Mouse (Mus musculus) liver, embryonic 13.5 days (tissue): ENCODE data around the gene Cst7. TPM values are rescaled to one million over a fixed set of nuclear protein-coding genes. Genes with fewer than 3 reads are reported as not detected.
A peak's percentile ranks its signal among the peaks of the same experiment; 100 is the strongest.
"Not testable (repeated sequence)": the region's sequence is repeated elsewhere in the genome, so short reads cannot be mapped to it uniquely, and the experiment has no call there.

ENCODE experiments used
- ATAC-seq: fragments of 200-750 bp; cut with Nextera tagmentation; 2 replicates; pipeline ENCODE4 v1.8.0; 2017; ENCODE audit warnings: low read depth, mild to moderate bottlenecking, moderate number of reproducible peaks, moderate library complexity
- DNase-seq: peaks from one replicate; pipeline ENCODE4 v3.0.0; 2022
- H3K27ac ChIP-seq: fragments of 300-500 bp; sonication (generic); 2 replicates; pipeline ENCODE4 v1.5.1; 2015; ENCODE audit warnings: moderate library complexity, mild to moderate bottlenecking, inconsistent platforms
- H3K27me3 ChIP-seq: fragments of 300-500 bp; sonication (generic); 2 replicates; pipeline ENCODE4 v1.6.1; 2015; ENCODE audit warnings: mild to moderate bottlenecking, inconsistent platforms
- H3K36me3 ChIP-seq: fragments of 300-500 bp; sonication (generic); 2 replicates; pipeline ENCODE4 v1.6.1; 2015; ENCODE audit warnings: mild to moderate bottlenecking, inconsistent platforms
- H3K4me1 ChIP-seq: fragments of 300-500 bp; sonication (generic); replicated peaks from 2 replicates; pipeline ENCODE4 v1.6.1; 2015; ENCODE audit warnings: inconsistent platforms
- H3K4me2 ChIP-seq: fragments of 300-500 bp; sonication (generic); 2 replicates; pipeline ENCODE4 v1.6.1; 2015; ENCODE audit warnings: inconsistent platforms, mild to moderate bottlenecking, moderate library complexity
- H3K4me3 ChIP-seq: fragments of 300-500 bp; sonication (generic); replicated peaks from 2 replicates; pipeline ENCODE4 v1.5.1; 2015; ENCODE audit warnings: mild to moderate bottlenecking, inconsistent platforms
- H3K9ac ChIP-seq: fragments of 300-500 bp; sonication (generic); 2 replicates; pipeline ENCODE4 v1.6.1; 2015; ENCODE audit warnings: mild to moderate bottlenecking, inconsistent platforms
- H3K9me3 ChIP-seq: fragments of 300-500 bp; sonication (generic); replicated peaks from 2 replicates; pipeline ENCODE4 v1.6.1; 2016; ENCODE audit warnings: inconsistent platforms
- WGBS: fragments of 180-500 bp; shearing (Covaris S2); methylation state at CpG from one replicate; pipeline ENCODE4 v1.1.7; 2015; ENCODE audit not compliant: insufficient replicate concordance; 5-methylcytosine and 5-hydroxymethylcytosine counted together
- polyA plus RNA-seq: library from polyadenylated mRNA; unstranded; fragments of >200 nt; fragmentation: Nextera tagmentation; extraction: Ambion mirVana; gene quantifications from 2 replicates; pipeline ENCODE4 v1.2.1, GENCODE M21; 2015

The Cst7 gene
- 6.1 and 6.2 TPM in 2 replicates for polyA plus RNA-seq

DNA sequence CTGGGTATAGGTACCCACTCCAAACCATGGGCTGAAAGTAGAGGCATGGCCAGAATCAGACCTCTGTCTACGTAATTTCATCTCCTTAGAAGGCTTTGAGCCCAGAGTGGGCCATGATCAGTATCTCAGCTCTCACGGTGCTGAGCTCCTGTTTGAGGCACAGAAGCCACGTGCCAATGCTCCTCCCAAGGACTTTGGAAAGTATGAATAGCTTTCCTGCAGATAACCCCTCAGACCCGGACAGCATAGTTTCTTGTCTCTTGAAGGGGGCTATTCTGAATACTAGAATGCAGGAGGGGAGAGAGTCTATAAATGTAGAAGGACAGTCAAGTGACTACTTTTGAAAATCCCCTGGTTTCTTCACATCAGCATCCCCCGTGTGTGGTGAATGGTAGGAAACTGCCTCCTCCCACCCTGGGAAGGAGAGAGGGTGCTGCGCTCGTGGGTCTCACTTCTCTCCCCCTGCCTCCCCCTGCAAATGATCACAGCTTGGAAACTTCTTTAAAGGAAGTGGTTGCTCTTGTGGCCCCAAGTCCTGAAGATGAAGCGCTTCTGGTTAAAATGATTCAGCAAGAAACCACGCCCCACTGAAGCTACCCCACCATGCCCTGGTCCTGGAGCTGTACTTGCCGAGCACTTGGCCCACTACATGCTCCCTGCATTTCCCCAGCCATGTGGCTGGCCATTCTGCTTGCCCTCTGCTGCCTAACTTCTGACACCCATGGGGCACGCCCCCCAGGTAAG is at the start of gene Cst7:
TSS of gene Cst7 (plus strand) at position 569 of the 744 bp plus-strand sequence.
- H3K4me2 ChIP-seq: peak within 1 kb of the TSS; percentile 21; the same call in 1 of the 2 replicates
- no peak within 1 kb of the TSS for H3K9ac ChIP-seq
- H3K4me3 ChIP-seq: no peak within 1 kb of the TSS
- H3K9me3 ChIP-seq: no peaks in the 10 kb centered on the region
- no peak for DNase-seq
- no peaks in the 10 kb centered on the region for H3K36me3 ChIP-seq
- no peak within 1 kb of the TSS for H3K27ac ChIP-seq
- H3K27me3 ChIP-seq: no peaks in the 10 kb centered on the region
- 14% methylated on average over 11 of the region's 11 CpGs for WGBS
- peaks cover 32% of the 10 kb centered on the region for H3K4me1 ChIP-seq
- peak; percentile 52 for ATAC-seq

GRCm38 (mm10) chr2:150525703-150526207 is 44.5 kb upstream of the Cst7 start:
- peak overlapping the region; percentile 59 for H3K4me2 ChIP-seq
- 6% methylated on average over 42 of the region's 42 CpGs for WGBS
- H3K27me3 ChIP-seq: peaks cover 26% of the 10 kb centered on the region
- H3K9me3 ChIP-seq: no peaks in the 10 kb centered on the region
- ATAC-seq: no peak
- DNase-seq: no peak
- no peak overlapping the region for H3K27ac ChIP-seq
- no peak overlapping the region for H3K9ac ChIP-seq
- peak overlapping the region; percentile 38 for H3K4me3 ChIP-seq
- H3K4me1 ChIP-seq: 0 out of 2 replicates have a peak, but pooled peaks cover 2% of the 10 kb centered on the region
- no peaks in the 10 kb centered on the region for H3K36me3 ChIP-seq

GRCm38 (mm10) chr2:150549576-150549975 is 20.6 kb upstream of the Cst7 start:
- H3K4me3 ChIP-seq, H3K4me1 ChIP-seq, H3K36me3 ChIP-seq, H3K9ac ChIP-seq, ATAC-seq, DNase-seq, H3K27ac ChIP-seq, H3K27me3 ChIP-seq, H3K9me3 ChIP-seq, H3K4me2 ChIP-seq: not testable (repeated sequence)
- 47% methylated on average over 10 of the region's 10 CpGs for WGBS

- Histone ChIP-seq H3K27ac (no peak overlapping the region), H3K4me3 (no peak overlapping the region), H3K4me2 (no peak overlapping the region), H3K36me3 (no peaks in the 10 kb centered on the region), H3K4me1 (no peaks in the 10 kb centered on the region), H3K9me3 (no peaks in the 10 kb centered on the region), H3K9ac (no peak overlapping the region), H3K27me3 (no peaks in the 10 kb centered on the region)
- ATAC-seq (no peak), DNase-seq (no peak)
- 33% methylated on average over 3 of the region's 3 CpGs for WGBS
These were observed 11.6 kb upstream of the Cst7 start for GRCm38 (mm10) chr2:150558568-150558967.

DNA sequence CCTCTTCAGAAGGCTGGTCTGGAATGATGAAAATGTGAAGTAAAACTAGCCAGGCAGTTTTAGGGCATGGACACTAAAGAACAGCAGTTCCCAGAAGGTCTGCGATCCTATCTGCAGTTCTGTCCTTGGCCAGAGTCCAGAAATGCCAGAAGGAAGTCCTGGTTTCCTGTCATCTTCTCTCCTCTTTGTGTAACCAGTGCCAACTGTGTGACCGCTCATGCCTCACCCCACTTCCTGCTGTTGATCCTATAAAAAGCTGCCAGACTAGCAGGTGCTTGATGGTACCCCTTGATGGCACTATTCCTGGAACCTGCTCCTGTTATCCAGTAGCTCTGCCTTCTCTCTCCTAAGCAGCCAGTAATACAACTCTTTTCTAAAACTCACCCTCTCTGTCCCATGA is 3.2 kb upstream of the Cst7 start:
- Histone ChIP-seq H3K27ac (no peak overlapping the region), H3K9me3 (no peaks in the 10 kb centered on the region), H3K4me3 (no peak overlapping the region), H3K36me3 (no peaks in the 10 kb centered on the region), H3K4me1 (peaks cover 32% of the 10 kb centered on the region), H3K4me2 (no peak overlapping the region), H3K9ac (no peak overlapping the region), H3K27me3 (no peaks in the 10 kb centered on the region)
- DNase-seq (no peak), ATAC-seq (no peak)
- 19% methylated on average over 2 of the region's 2 CpGs for WGBS

DNA sequence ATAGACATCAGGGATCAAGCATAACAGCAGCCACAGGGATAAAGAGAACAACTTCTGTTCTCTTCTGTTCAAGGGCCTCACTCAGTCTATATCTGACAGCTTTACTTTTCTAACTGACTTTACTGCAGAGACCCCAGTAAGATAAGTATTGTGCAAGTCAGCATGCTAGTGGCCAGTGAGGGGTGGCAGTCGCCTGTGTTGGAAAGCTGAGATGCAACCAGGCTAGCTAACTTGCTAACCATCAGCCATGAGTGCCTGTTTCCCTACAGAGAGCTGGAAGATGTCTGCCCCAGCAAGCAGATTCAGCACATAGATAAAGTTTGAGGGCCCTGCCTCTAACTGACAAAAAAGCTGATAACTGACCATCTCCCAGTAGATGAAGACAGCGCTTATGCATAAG is 546 bp downstream of the Cst7 start:
- WGBS: 30% methylated on average over 2 of the region's 2 CpGs
- H3K4me2 ChIP-seq: 0 out of 2 replicates have a peak overlapping the region, but pooled peaks have one; percentile 21
- peaks cover 32% of the 10 kb centered on the region for H3K4me1 ChIP-seq
- H3K27ac ChIP-seq: no peak overlapping the region
- 0 out of 2 replicates have a peak, but pooled peaks have one; percentile 11 for ATAC-seq
- H3K4me3 ChIP-seq: no peak overlapping the region
- no peaks in the 10 kb centered on the region for H3K36me3 ChIP-seq
- no peak for DNase-seq
- no peaks in the 10 kb centered on the region for H3K27me3 ChIP-seq
- no peaks in the 10 kb centered on the region for H3K9me3 ChIP-seq
- H3K9ac ChIP-seq: no peak overlapping the region

DNA sequence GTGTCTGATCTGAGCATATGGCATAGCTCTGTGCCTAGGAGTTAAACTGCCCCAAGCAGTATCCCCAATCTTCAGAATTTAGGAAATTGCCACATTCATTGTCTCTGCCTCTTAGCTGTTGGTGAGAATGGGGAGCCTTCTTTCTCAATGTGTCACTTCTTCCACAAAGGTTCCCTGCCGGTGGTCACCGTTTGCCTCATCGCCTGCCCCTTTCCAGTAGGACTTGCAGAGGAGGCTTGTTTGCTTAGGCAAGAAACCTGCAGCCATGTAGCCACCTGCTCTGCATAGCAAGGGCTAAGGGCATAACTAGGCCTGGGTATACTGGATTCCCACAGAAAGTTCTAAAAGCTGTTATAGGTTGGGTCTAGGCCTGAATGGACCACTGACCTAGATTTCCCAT is 2.2 kb downstream of the Cst7 start:
- 74% methylated on average over 3 of the region's 3 CpGs for WGBS
- Histone ChIP-seq H3K4me2 (no peak overlapping the region), H3K27me3 (no peaks in the 10 kb centered on the region), H3K4me3 (no peak overlapping the region), H3K9ac (no peak overlapping the region), H3K9me3 (no peaks in the 10 kb centered on the region), H3K27ac (no peak overlapping the region; the same call in 1 of the 2 replicates), H3K4me1 (peaks cover 25% of the 10 kb centered on the region), H3K36me3 (0 out of 2 replicates have a peak, but pooled peaks cover 5% of the 10 kb centered on the region)
- no peak for DNase-seq
- no peak for ATAC-seq

GRCm38 (mm10) chr2:150576256-150576655 is 6.0 kb downstream of the Cst7 start:
- ATAC-seq: no peak
- H3K9ac ChIP-seq: no peak overlapping the region
- H3K4me3 ChIP-seq: no peak overlapping the region
- no peak for DNase-seq
- peaks cover 6% of the 10 kb centered on the region for H3K4me1 ChIP-seq
- no peaks in the 10 kb centered on the region for H3K27me3 ChIP-seq
- WGBS: 77% methylated on average over 1 of the region's 1 CpGs
- H3K4me2 ChIP-seq: no peak overlapping the region
- no peak overlapping the region for H3K27ac ChIP-seq
- H3K36me3 ChIP-seq: peaks cover 9% of the 10 kb centered on the region; the same call in 1 of the 2 replicates
- no peaks in the 10 kb centered on the region for H3K9me3 ChIP-seq

DNA sequence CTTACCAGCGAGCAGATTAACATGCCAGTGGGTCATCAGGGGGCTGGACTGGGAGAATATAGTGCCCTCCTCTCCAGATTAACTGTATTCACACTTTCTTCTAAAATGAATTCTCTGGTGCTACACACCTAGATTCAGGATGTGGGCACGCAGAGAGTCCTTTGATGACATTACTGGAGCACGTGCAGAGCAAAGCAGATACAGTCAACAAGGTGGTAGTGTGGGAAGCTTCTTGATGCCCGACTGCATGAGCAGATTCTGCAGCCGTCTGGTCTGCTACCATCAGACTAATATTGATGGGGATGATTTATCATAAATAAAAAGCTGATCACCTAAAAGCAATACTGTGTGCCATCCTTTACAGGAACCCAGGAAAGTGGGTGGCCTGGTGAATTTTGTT is 8.4 kb downstream of the Cst7 start:
- no peak overlapping the region for H3K27ac ChIP-seq

GRCm38 (mm10) chr2:150579628-150580027 is 9.4 kb downstream of the Cst7 start:
- H3K27ac ChIP-seq: no peak overlapping the region
- DNase-seq (no peak), ATAC-seq (no peak)
- H3K4me3 ChIP-seq: no peak overlapping the region
- H3K36me3 ChIP-seq: peaks cover 29% of the 10 kb centered on the region
- no peaks in the 10 kb centered on the region for H3K4me1 ChIP-seq
- H3K4me2 ChIP-seq: no peak overlapping the region
- WGBS: 46% methylated on average over 1 of the region's 1 CpGs
- no peaks in the 10 kb centered on the region for H3K9me3 ChIP-seq
- H3K9ac ChIP-seq: no peak overlapping the region
- H3K27me3 ChIP-seq: no peaks in the 10 kb centered on the region

More for the DNA sequence above, 8.4 kb downstream of the Cst7 start:
- ATAC-seq (no peak), DNase-seq (no peak)
- Histone ChIP-seq H3K4me3 (no peak overlapping the region), H3K36me3 (peaks cover 19% of the 10 kb centered on the region), H3K9me3 (no peaks in the 10 kb centered on the region), H3K27me3 (no peaks in the 10 kb centered on the region), H3K9ac (no peak overlapping the region), H3K4me1 (no peaks in the 10 kb centered on the region), H3K4me2 (no peak overlapping the region)
- WGBS: 70% methylated on average over 5 of the region's 5 CpGs

- Histone ChIP-seq H3K9me3 (no peaks in the 10 kb centered on the region), H3K4me1 (no peaks in the 10 kb centered on the region), H3K4me3 (no peak overlapping the region), H3K9ac (no peak overlapping the region), H3K27me3 (no peaks in the 10 kb centered on the region), H3K27ac (no peak overlapping the region), H3K4me2 (no peak overlapping the region), H3K36me3 (peaks cover 75% of the 10 kb centered on the region)
- ATAC-seq (no peak), DNase-seq (no peak)
- WGBS: 89% methylated on average over 11 of the region's 11 CpGs
These were observed 18.9 kb downstream of the Cst7 start for GRCm38 (mm10) chr2:150589076-150589475.
